Mouse (Mus musculus): Measurements from ENCODE around the gene Cpn2.

GRCm38 (mm10) chr16:30259444-30259843, 7.9 kb downstream of the Cpn2 start:
- no peak for TF ChIP-seq EP300 (IDR thresholded peaks at IDR 0.05; ENCODE audit: low read depth)
- no peak for TF ChIP-seq CTCF (IDR thresholded peaks at IDR 0.05; ENCODE audit: low read depth)

Measured in liver, postnatal 0 days (tissue).